Comparison of ENCODE assay signal across 25 mouse cellular contexts in genomic region chrX:110275830-110276229, GRCm38 (mm10).
"Had no signal": no experiment of that assay in that cellular context is flagged by ENCODE, and none has a peak within 500 bp of the region (broad histone marks: within the 10 kb centered on the region; RNA-seq: fewer than 3 reads in every experiment).

No protein-coding gene starts in this region.

- H3K4me3 ChIP-seq: embryonic facial prominence, embryonic 10.5 days; embryonic facial prominence, embryonic 12.5 days; embryonic facial prominence, embryonic 13.5 days; embryonic facial prominence, embryonic 15.5 days; erythroblast, embryonic 14.5 days; forebrain, embryonic 10.5 days; forebrain, embryonic 12.5 days; forebrain, embryonic 13.5 days; forebrain, embryonic 15.5 days; gastrocnemius, adult 2 months; heart, adult 2 months; heart, embryonic 10.5 days had no signal

- H3K36me3 ChIP-seq: embryonic facial prominence, embryonic 10.5 days; embryonic facial prominence, embryonic 12.5 days; embryonic facial prominence, embryonic 13.5 days; embryonic facial prominence, embryonic 15.5 days; forebrain, embryonic 10.5 days; forebrain, embryonic 12.5 days; forebrain, embryonic 15.5 days; heart, embryonic 10.5 days had no signal

- H3K27ac ChIP-seq: embryonic facial prominence, embryonic 10.5 days; embryonic facial prominence, embryonic 12.5 days; embryonic facial prominence, embryonic 13.5 days; embryonic facial prominence, embryonic 15.5 days; forebrain, embryonic 10.5 days; forebrain, embryonic 12.5 days; forebrain, embryonic 13.5 days; forebrain, embryonic 15.5 days; gastrocnemius, adult 2 months; heart, adult 2 months; heart, embryonic 10.5 days had no signal

- H3K9me3 ChIP-seq: embryonic facial prominence, embryonic 10.5 days; embryonic facial prominence, embryonic 12.5 days; embryonic facial prominence, embryonic 13.5 days; embryonic facial prominence, embryonic 15.5 days; forebrain, embryonic 10.5 days; forebrain, embryonic 12.5 days; forebrain, embryonic 13.5 days; forebrain, embryonic 15.5 days; heart, embryonic 10.5 days had no signal

- H3K4me1 ChIP-seq: embryonic facial prominence, embryonic 10.5 days; embryonic facial prominence, embryonic 12.5 days; embryonic facial prominence, embryonic 13.5 days; embryonic facial prominence, embryonic 15.5 days; forebrain, embryonic 10.5 days; forebrain, embryonic 12.5 days; forebrain, embryonic 13.5 days; forebrain, embryonic 15.5 days; heart, embryonic 10.5 days had no signal

- H3K9ac ChIP-seq: embryonic facial prominence, embryonic 12.5 days; embryonic facial prominence, embryonic 13.5 days; embryonic facial prominence, embryonic 15.5 days; forebrain, embryonic 12.5 days; forebrain, embryonic 13.5 days; forebrain, embryonic 15.5 days; forebrain, postnatal 0 days had no signal

- H3K27me3 ChIP-seq: embryonic facial prominence, embryonic 12.5 days; embryonic facial prominence, embryonic 13.5 days; embryonic facial prominence, embryonic 15.5 days; forebrain, embryonic 12.5 days; forebrain, embryonic 13.5 days; forebrain, embryonic 15.5 days had no signal

- DNase-seq: cerebellum, adult 9-11 months; cerebellum, postnatal 10 days; cerebellum, postnatal 14 days; cerebellum, postnatal 25 days; cerebellum, postnatal 36 days; embryo, embryonic 11 days; forebrain, postnatal 0 days; gastrocnemius, adult 2 months; gastrocnemius, postnatal 10 days; gastrocnemius, postnatal 14 days; gastrocnemius, postnatal 25 days; gastrocnemius, postnatal 36 days; heart, adult 11 months; heart, adult 18-20 months; heart, adult 2 months had no signal
